Mouse (Mus musculus) heart, embryonic 14.5 days (tissue): Measurements from ENCODE around the gene 6430628N08Rik. TPM values are rescaled to one million over a fixed set of nuclear protein-coding genes. Genes with fewer than 3 reads are reported as not detected.
A peak's percentile ranks its signal among the peaks of the same experiment; 100 is the strongest.

Experiments used
- ATAC-seq: fragments of 200-750 bp; cut with Nextera tagmentation; 2 replicates; pipeline ENCODE4 v1.8.0; 2017; ENCODE audit warnings: low read depth, moderate TSS enrichment; ENCODE audit not compliant: insufficient number of reproducible peaks, insufficient read depth, low FRiP score
- H3K27ac ChIP-seq, 2 experiments: fragments of 200-500 bp in 1 of 2; fragments of 300-500 bp in 1 of 2; sonication (generic) in 1 of 2; replicated peaks in 1 of 2; 2 replicates each; pipeline ENCODE4 v1.5.1; 2012 to 2014; ENCODE audit warnings: low read depth in 2 of 2, low read length in 2 of 2, control low read depth in 1 of 2, mild to moderate bottlenecking in 1 of 2, mixed read lengths in 1 of 2; ENCODE audit not compliant: control insufficient read depth in 1 of 2, insufficient read depth in 1 of 2
- H3K27me3 ChIP-seq: fragments of 300-500 bp; sonication (generic); 2 replicates; pipeline ENCODE4 v1.6.1; 2014; ENCODE audit warnings: mild to moderate bottlenecking, low read length, control low read depth; ENCODE audit not compliant: control insufficient read depth, insufficient read depth
- H3K36me3 ChIP-seq: fragments of 300-500 bp; sonication (generic); 2 replicates; pipeline ENCODE4 v1.6.1; 2014; ENCODE audit warnings: mild to moderate bottlenecking, control low read depth, low read length, mixed read lengths; ENCODE audit not compliant: control insufficient read depth, insufficient read depth
- H3K4me1 ChIP-seq, 2 experiments: fragments of 200-500 bp in 1 of 2; fragments of 300-500 bp in 1 of 2; sonication (generic) in 1 of 2; 2 replicates each; pipeline ENCODE4 v1.6.1; 2012 to 2014; ENCODE audit warnings: low read length in 2 of 2, control low read depth in 1 of 2, mixed read lengths in 1 of 2; ENCODE audit not compliant: control insufficient read depth in 2 of 2, insufficient read depth in 2 of 2
- H3K4me2 ChIP-seq: fragments of 300-500 bp; sonication (generic); 2 replicates; pipeline ENCODE4 v1.6.1; 2014; ENCODE audit warnings: mild to moderate bottlenecking, low read length
- H3K4me3 ChIP-seq, 2 experiments: fragments of 200-500 bp in 1 of 2; fragments of 300-500 bp in 1 of 2; sonication (generic) in 1 of 2; 2 replicates each; pipeline ENCODE4 v1.5.1; 2012 to 2014; ENCODE audit warnings: low read length in 2 of 2, mild to moderate bottlenecking in 2 of 2, control low read depth in 1 of 2, low read depth in 1 of 2, moderate library complexity in 1 of 2; ENCODE audit not compliant: control insufficient read depth in 1 of 2, insufficient read depth in 1 of 2
- H3K9ac ChIP-seq: fragments of 300-500 bp; sonication (generic); 2 replicates; pipeline ENCODE4 v1.6.1; 2014; ENCODE audit warnings: mild to moderate bottlenecking, low read length
- H3K9me3 ChIP-seq: fragments of 300-500 bp; sonication (generic); 2 replicates; pipeline ENCODE4 v1.6.1; 2016; ENCODE audit warnings: low read length, control low read depth; ENCODE audit not compliant: control insufficient read depth
- WGBS: fragments of 180-500 bp; shearing (Covaris S2); extraction: QIAGEN DNeasy Blood & Tissue Kit; methylation state at CpG from one replicate; pipeline ENCODE4 v1.1.7; 2014; 5-methylcytosine and 5-hydroxymethylcytosine counted together
- polyA plus RNA-seq: library from polyadenylated mRNA; unstranded; fragments of >200 nt; fragmentation: Nextera tagmentation; extraction: Ambion mirVana; gene quantifications from 2 replicates; pipeline ENCODE4 v1.2.1, GENCODE M21; 2014

The 6430628N08Rik gene
- polyA plus RNA-seq, 1 experiment from 2014 or later = not detected

- H3K27ac ChIP-seq = no peak overlapping the region
- 7% methylated on average over 7 of the region's 7 CpGs for WGBS
- H3K9me3 ChIP-seq = no peaks in the 10 kb centered on the region
- H3K27me3 ChIP-seq = peaks cover 77% of the 10 kb centered on the region
- no peaks in the 10 kb centered on the region for H3K36me3 ChIP-seq
- no peak for ATAC-seq
- H3K4me1 ChIP-seq = 0 out of 4 replicates have a peak, but pooled peaks cover 2 to 4% of the 10 kb centered on the region in 2 experiments
- no peak overlapping the region for H3K4me3 ChIP-seq
- no peak overlapping the region for H3K4me2 ChIP-seq
- H3K9ac ChIP-seq = no peak overlapping the region
Measured at GRCm38 (mm10) chr4:115905701-115906100, 15.2 kb downstream of the 6430628N08Rik start.

GRCm38 (mm10) chr4:115906791-115907190 lies 16.3 kb downstream of the 6430628N08Rik start:
- Histone ChIP-seq H3K4me2 (no peak overlapping the region), H3K9me3 (no peaks in the 10 kb centered on the region), H3K36me3 (no peaks in the 10 kb centered on the region), H3K4me3 (no peak overlapping the region), H3K9ac (no peak overlapping the region), H3K4me1 (0 out of 4 replicates have a peak, but pooled peaks cover 2 to 5% of the 10 kb centered on the region in 2 experiments), H3K27ac (no peak overlapping the region), H3K27me3 (peaks cover 70% of the 10 kb centered on the region)
- WGBS = 71% methylated on average over 3 of the region's 3 CpGs
- ATAC-seq = no peak; the same call in 1 of the 2 replicates

DNA sequence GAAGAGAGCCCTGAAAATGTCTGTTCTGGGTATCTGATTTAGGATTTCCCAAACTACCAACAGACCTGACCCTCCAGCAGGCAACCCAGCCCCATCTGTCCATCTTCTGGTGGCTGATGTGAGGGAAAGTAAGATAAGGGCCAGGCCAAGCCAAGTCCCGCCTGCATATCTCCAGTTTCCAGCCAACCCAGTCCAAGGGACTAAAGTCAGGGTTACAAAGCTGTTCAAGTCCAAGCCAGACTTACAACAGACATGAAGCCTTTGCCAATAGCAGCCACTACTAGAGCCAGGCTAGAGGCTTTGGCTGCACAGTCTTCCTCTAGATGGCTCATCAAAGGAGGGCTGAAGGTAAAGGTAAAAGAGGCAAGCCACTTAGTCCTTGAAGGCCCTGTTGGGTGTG lies 17.5 kb downstream of the 6430628N08Rik start:
- Histone ChIP-seq H3K9me3 (no peaks in the 10 kb centered on the region), H3K27me3 (peaks cover 66% of the 10 kb centered on the region), H3K36me3 (no peaks in the 10 kb centered on the region), H3K4me2 (no peak overlapping the region), H3K4me3 (no peak overlapping the region), H3K4me1 (0 out of 4 replicates have a peak, but pooled peaks cover 2 to 6% of the 10 kb centered on the region in 2 experiments), H3K9ac (no peak overlapping the region), H3K27ac (peak overlapping the region in 1 of 2 experiments; percentile 24; a peak in 1 of 4 replicates)
- 29% methylated on average over 1 of the region's 1 CpGs for WGBS
- ATAC-seq = no peak

- Histone ChIP-seq H3K4me2 (no peak overlapping the region), H3K27ac (peak overlapping the region in 1 of 2 experiments; percentile 24; a peak in 1 of 4 replicates), H3K9me3 (no peaks in the 10 kb centered on the region), H3K9ac (no peak overlapping the region), H3K4me3 (no peak overlapping the region), H3K27me3 (peaks cover 60% of the 10 kb centered on the region), H3K36me3 (no peaks in the 10 kb centered on the region), H3K4me1 (0 out of 4 replicates have a peak, but pooled peaks cover 2 to 6% of the 10 kb centered on the region in 2 experiments)
- WGBS = 15% methylated on average over 7 of the region's 7 CpGs
- ATAC-seq = peak; percentile 69
Measured at GRCm38 (mm10) chr4:115908641-115909040, 18.2 kb downstream of the 6430628N08Rik start.

DNA sequence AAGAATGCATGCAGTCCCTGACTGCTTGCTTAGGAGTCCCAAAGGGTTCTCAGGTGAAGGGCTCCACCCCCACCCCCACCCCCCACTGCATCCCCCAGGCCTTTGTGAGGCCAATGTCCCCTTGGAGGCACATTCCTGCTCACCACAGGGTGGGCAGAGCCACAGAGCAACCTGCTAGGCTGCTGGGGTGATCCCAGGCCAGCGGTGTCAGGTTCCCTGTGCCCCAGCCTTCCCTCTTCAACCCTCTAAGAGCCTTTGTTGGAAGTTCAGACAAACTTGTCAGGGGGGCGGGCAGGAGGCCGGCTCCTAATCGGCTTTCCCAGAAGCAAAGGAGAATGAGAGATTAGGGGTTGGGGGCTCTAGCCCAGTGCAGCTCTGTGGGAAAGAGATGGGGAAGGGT lies 21.1 kb downstream of the 6430628N08Rik start:
- peaks cover 47% of the 10 kb centered on the region for H3K27me3 ChIP-seq
- H3K9me3 ChIP-seq = no peaks in the 10 kb centered on the region
- H3K4me1 ChIP-seq = 0 out of 4 replicates have a peak, but pooled peaks cover 2 to 6% of the 10 kb centered on the region in 2 experiments
- no peak overlapping the region for H3K27ac ChIP-seq
- 7% methylated on average over 4 of the region's 4 CpGs for WGBS
- no peak overlapping the region for H3K4me2 ChIP-seq
- ATAC-seq = no peak
- no peak overlapping the region for H3K4me3 ChIP-seq
- no peaks in the 10 kb centered on the region for H3K36me3 ChIP-seq
- H3K9ac ChIP-seq = no peak overlapping the region

DNA sequence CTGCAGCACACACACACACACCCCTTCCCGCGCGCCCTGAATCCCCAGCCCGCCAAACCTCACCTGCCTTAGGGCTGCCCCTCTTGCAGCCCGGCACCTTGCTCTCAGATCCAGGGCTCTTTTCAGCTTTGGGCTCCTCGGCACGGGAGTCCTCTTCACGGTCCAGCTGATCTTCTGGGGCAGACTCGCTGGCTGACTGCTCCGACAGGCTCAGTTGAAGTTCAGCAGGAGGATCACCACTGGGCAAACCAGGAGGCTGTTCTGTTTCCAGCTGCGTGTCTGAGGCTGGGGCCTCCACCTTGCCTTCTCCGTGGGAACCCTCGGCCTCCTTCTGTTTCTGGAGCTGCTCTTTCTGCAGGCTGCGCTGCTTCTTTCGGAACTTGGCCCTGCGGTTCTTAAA lies 29.4 kb downstream of the 6430628N08Rik start:
- WGBS = 69% methylated on average over 16 of the region's 16 CpGs

GRCm38 (mm10) chr4:115922688-115923087 lies 32.2 kb downstream of the 6430628N08Rik start:
- no peaks in the 10 kb centered on the region for H3K36me3 ChIP-seq
- H3K4me2 ChIP-seq = no peak overlapping the region
- 68% methylated on average over 5 of the region's 5 CpGs for WGBS
- H3K27me3 ChIP-seq = peaks cover 71% of the 10 kb centered on the region
- H3K9ac ChIP-seq = no peak overlapping the region
- no peak overlapping the region for H3K27ac ChIP-seq
- no peak for ATAC-seq
- no peaks in the 10 kb centered on the region for H3K9me3 ChIP-seq
- H3K4me1 ChIP-seq = no peaks in the 10 kb centered on the region
- no peak overlapping the region for H3K4me3 ChIP-seq

More for the DNA sequence above, 29.4 kb downstream of the 6430628N08Rik start:
- Histone ChIP-seq H3K4me2 (no peak overlapping the region), H3K27ac (no peak overlapping the region), H3K4me1 (no peaks in the 10 kb centered on the region), H3K27me3 (peaks cover 75% of the 10 kb centered on the region), H3K4me3 (no peak overlapping the region), H3K36me3 (no peaks in the 10 kb centered on the region), H3K9ac (no peak overlapping the region), H3K9me3 (no peaks in the 10 kb centered on the region)
- ATAC-seq = no peak
